Mouse (Mus musculus) monocyte, adult 5-6 weeks (primary cell): ENCODE data around the gene Zfp28. TPM values are rescaled to one million over a fixed set of nuclear protein-coding genes. Genes with fewer than 3 reads are reported as not detected.
A peak's percentile ranks its signal among the peaks of the same experiment; 100 is the strongest.

Experiments
- ATAC-seq: fragments of 153-309, 156-312 bp; replicated peaks from 2 replicates; pipeline ENCODE4 v1.8.0; 2017; ENCODE audit warnings: mild to moderate bottlenecking; ENCODE audit not compliant: low TSS enrichment, insufficient number of reproducible peaks, severe bottlenecking, poor library complexity, low FRiP score
- total RNA-seq: library from RNA; stranded (forward); fragments of 200-1000, 200-491, 200-594 nt; gene quantifications from 3 replicates; pipeline ENCODE4 v1.2.3, GENCODE M21; 2017

The Zfp28 gene
- total RNA-seq, 1 experiment from 2014 or later = 1.6 TPM

- no peak for ATAC-seq
Measured at GRCm38 (mm10) chr7:6388971-6389370, 5.9 kb downstream of the Zfp28 start.

DNA sequence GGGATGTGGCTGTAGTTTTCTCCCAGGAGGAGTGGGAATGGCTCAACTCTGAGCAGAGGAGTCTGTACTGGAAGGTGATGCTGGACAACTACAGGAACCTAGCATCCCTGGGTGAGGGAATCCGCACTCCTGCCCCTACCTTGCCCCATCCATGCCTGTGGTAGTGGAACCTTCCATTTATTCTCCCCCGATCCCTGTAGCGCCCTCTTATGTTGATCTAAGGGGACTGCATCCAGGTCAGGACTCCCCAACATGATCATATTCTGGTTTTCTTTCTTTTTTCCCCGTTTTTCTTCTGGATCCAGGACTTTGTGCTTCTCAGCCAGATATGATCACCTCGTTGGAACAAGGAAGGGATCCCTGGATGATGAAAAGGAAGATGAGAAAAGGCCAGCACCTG lies 6.4 kb downstream of the Zfp28 start:
- no peak for ATAC-seq

DNA sequence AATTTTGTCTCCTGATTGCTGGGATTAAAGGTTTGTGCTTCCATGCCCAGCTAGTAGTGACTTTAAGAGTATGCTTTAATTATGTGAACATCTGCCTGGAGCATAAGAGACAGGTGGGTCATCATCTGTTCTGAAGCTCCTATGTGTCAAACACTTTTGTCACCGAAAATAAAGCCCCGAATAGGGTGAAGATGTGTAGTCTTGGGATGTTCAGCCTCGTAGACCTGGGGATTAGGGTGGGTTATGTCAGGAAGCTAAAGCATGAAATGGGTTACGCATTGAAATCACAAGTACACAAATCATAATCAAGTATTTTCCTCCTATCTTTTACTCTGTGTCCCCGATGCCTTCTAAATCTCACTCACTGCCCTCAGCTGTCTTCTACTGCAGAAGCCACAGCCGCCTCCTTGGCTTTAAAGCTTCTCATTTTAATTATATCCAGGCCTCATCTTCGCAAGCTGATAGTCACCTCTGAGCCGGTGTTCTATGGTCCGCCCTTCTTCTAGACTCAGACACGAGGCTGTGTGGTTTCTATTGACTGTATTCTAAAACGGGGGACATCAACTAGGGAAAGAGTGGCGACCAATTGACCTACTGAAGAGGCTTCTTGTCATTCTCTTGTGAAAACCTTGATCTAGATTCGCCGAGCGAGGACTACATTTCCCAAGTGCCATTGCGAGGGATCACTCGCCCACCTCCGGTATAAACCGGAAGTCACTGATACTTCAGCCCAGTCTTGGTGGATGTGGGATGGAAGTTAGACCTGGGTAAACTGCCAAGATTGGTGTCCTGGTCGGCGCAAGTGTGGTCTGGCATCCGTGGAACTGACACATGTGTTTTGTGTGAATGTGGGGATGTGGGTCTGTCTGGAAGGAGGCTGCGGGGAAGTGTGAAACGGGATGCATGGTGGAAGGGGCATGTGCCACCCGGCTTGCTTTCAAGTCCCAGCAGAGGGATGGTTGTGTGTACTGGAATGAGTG lies 15.2 kb downstream of the Zfp28 start, which contains the start of gene Smim17:
TSS of gene Smim17 (plus strand) at position 720 of the 980 bp plus-strand sequence.
- ATAC-seq = peak; percentile 73

- peak; percentile 83 for ATAC-seq
Measured at GRCm38 (mm10) chr7:6410043-6410442, 26.9 kb downstream of the Zfp28 start, which contains the start of gene Gm20715. Gene Gm20715, plus strand, starts transcription at chr7:6410277.

GRCm38 (mm10) chr7:6414626-6415441 lies 31.7 kb downstream of the Zfp28 start:
- ATAC-seq = no peak

DNA sequence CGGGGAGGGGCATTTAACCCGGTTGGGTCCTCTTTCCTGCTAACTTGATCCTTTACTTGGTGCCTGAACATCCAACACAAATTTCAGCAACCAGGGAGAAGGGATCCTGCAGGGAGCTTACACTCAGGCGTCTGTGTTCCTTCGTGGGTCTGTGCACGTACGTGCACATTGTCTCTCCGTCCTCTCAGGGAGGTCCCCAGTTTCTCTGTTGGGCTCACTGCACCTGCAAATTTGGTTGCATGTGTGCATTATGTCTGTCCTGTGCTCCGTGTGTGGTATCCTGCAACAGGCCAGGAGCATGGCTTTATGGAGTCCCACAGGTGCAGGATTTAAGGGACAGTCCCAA lies 32.3 kb downstream of the Zfp28 start:
- no peak for ATAC-seq

- ATAC-seq = no peak
Measured at GRCm38 (mm10) chr7:6419894-6420293, 36.8 kb downstream of the Zfp28 start.

DNA sequence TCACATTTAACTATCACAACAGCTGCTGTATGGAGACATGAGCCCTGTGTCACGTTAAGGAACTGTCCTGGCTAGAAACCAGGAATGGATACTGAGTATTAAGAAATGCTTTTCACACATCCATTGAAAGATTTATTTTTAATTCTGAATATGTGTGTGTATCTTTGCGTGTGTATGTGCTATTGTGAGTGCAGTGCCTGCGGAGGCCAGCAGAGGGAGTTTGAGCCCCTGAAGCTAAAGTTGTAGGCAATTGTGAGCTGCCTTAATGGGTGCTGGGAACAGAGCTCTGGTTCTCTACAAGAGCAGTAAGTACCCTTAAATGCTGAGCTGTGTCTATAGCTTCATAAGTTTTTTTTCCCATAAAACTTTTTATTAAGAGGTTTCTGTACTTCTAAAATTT lies 46.3 kb downstream of the Zfp28 start:
- ATAC-seq = no peak

- no peak for ATAC-seq
Measured at GRCm38 (mm10) chr7:6430342-6430741, 47.2 kb downstream of the Zfp28 start.

DNA sequence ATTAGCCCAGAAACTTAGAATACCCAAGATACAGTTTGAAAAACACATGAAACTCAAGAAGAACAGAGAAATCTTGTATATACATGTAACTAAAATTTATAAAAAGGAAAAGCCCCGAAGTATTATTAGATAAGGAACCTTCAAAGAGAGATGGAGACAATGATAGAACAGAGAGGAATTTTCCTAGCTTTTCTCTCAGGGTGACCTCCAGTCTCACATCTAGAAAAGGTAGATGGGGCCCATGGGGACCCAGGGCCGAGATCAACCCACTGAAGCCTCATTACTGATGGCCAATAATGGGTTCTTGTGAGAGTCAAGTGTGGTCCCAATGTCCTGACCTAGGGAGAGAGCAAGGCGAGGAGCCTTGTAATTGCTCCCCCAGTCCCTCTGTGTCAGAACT lies 55.3 kb downstream of the Zfp28 start, which contains the start of gene Olfr1344:
TSS of gene Olfr1344 (plus strand) at position 301 of the 400 bp plus-strand sequence.
- ATAC-seq = no peak

GRCm38 (mm10) chr7:6441173-6441572 lies 58.1 kb downstream of the Zfp28 start:
- ATAC-seq = no peak

Other genes starting within 250 kb of the Zfp28 start
- 33.9 to 36.8 TPM (median 34.7 TPM) in 3 replicates for gene Zfp787, start 227.3 kb upstream of the Zfp28 start, total RNA-seq
- gene Zfp444, start 211.1 kb upstream of the Zfp28 start, total RNA-seq = 12.1 to 33.4 TPM (median 16.7 TPM) in 3 replicates
- gene Galp, start 186.2 kb upstream of the Zfp28 start, total RNA-seq = not detected in 3 replicates
- not detected in 3 replicates for gene Zscan5b, start 161.0 kb upstream of the Zfp28 start, total RNA-seq
- gene Epp13, start 130.6 kb upstream of the Zfp28 start, total RNA-seq = not detected in 3 replicates
- gene Zfp667, start 96.7 kb upstream of the Zfp28 start, total RNA-seq = 1.3 to 5.0 TPM (median 2.3 TPM) in 3 replicates
- 1.3 to 1.9 TPM in 2 of 3 replicates, not detected in the other for gene Zfp583, start 52.0 kb upstream of the Zfp28 start, total RNA-seq
- gene Gm3854, start 39.5 kb upstream of the Zfp28 start, total RNA-seq = 0.19 TPM in 1 of 3 replicates, not detected in the others
- gene Zfp78, start 20.0 kb upstream of the Zfp28 start, total RNA-seq = 1.6 to 5.6 TPM (median 2.9 TPM) in 3 replicates
- not detected in 3 replicates for gene Smim17, start 15.4 kb downstream of the Zfp28 start, total RNA-seq
- gene Gm20715, start 27.0 kb downstream of the Zfp28 start, total RNA-seq = not detected in 3 replicates
- not detected in 3 replicates for gene Olfr1344, start 55.4 kb downstream of the Zfp28 start, total RNA-seq
- gene Olfr1336, start 72.9 kb downstream of the Zfp28 start, total RNA-seq = not detected in 3 replicates
- not detected in 3 replicates for gene Olfr1346, start 83.8 kb downstream of the Zfp28 start, total RNA-seq
- gene Olfr5, start 103.6 kb downstream of the Zfp28 start, total RNA-seq = not detected in 3 replicates
- not detected in 3 replicates for gene Olfr1347, start 116.5 kb downstream of the Zfp28 start, total RNA-seq
- not detected in 3 replicates for gene Olfr1348, start 125.5 kb downstream of the Zfp28 start, total RNA-seq
- gene Olfr1349, start 139.7 kb downstream of the Zfp28 start, total RNA-seq = not detected in 3 replicates
- gene Olfr1350, start 181.5 kb downstream of the Zfp28 start, total RNA-seq = not detected in 3 replicates